Mouse (Mus musculus) testis, postnatal 10 days (tissue): ENCODE measurements around the gene Ankrd10.
"Not testable (repeated sequence)": the region's sequence is repeated elsewhere in the genome, so short reads cannot be mapped to it uniquely, and the experiment has no call there.

ENCODE experiments used
- DNase-seq: peaks from one replicate; pipeline ENCODE4 v3.0.0; 2021; ENCODE audit warnings: low spot score

The Ankrd10 gene

DNA sequence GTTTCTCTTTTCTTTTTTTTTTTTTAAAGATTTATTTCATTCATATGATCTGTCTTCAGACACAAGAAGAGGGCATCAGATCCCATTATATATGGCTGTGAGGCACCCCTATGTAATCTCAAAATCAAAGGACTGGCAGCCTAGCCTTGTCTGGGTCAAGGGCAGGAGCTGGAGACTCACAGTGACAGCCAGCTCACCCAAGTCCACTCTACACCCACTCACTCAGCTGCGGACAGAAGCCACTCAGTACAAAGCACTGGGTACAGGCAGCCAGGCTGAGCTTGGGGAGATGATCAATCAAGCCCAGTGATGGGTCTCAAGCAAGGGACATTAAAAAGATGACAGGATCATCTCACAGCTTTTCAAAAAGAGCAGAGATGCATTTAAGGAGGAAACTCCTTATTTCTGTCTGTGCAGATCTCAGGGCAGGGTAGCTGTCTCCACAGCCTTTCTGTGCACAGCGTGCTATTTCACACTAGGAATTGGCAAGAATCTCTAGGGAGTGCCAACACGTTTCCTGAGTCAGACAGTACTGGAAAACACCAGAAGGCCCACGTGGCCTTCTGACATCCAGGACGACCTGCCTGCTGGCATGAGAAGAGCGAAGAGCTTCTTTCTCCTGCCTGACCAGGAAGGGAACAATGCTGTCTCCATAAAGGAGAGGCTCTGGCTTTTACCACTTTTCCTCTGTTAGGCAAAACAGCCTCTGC is 21.3 kb downstream of the Ankrd10 start:
- DNase-seq = no peak

DNA sequence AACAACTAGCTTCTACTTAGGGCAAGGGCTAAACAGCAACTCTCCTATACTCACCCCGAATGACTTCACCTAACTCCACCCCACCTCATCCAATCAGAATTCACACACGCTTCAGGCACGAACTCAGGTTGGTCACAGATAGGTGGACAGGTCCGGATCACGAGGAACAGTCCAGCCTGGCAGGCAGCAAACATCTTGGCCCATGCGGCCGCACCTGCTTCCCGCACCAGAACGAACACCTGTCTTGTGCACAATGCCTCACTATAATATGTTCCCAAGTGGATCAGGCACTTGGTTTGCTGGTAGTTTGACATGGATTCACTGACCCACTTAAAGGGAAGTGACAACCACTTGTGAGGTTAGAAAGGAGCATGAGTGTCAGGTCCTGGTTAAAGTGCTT is 26.7 kb downstream of the Ankrd10 start:
- DNase-seq = no peak

DNA sequence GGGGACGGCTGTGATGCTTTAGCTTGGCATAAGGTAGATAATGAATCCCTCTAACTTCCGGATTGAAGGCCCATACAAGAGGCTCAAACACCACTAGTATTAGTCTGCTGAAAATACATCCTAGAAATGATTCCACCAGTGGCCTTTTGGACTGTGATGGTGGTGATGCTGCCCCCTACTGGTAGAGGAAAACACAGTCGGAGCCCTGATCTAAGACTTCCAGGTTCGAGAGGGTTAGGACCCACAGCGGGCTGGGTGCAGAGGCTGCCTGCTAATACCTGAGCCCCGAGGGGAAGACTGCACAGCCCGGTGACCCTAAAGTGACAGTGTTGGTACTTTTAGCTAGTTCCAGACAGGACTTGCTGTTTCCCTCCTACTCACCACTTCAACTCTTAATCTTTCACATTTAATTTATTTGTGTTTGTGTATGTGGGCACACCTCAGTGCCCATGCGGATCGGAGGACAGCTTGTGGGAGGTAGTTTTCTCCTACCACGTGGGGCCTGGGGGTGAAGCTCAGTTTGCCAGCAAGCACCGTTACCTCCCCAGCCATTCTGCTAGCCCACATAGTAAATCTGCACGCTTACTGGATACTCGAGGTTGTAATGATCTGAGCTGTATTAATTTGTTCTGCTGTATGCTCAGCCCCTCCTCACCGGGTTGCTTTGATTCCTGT is 33.4 kb downstream of the Ankrd10 start:
- peak; percentile 78 for DNase-seq

DNA sequence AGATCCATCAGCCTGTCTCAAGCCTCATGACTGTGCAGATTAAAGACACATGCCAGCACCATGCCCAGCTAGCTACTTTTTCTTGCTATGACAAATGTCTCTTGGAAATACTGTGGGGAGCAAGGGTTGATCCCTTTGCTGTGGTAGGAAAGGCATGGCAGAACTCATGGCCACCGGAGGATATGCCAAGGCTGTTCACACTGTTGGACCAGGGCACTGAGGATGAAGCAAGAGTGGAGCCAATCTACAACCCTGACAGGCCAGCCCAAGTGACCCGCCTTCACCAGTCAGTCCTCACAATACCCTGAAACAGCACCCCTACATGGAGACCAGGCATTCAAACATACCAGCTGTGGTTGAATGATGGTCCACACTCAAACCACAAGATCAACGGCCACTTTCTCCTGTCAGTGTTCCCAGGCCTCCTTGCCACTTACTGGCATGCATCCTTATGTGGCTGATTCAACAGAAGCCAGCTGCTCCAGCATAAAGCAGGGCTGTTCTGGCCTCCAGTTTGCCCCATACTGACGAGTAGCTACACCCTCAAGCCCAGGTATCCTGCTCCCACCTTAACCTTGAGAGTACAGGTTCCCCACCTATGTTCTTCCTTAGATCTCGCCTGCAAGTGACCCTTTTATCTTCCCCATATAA is 35.1 kb downstream of the Ankrd10 start:
- DNase-seq = no peak

DNA sequence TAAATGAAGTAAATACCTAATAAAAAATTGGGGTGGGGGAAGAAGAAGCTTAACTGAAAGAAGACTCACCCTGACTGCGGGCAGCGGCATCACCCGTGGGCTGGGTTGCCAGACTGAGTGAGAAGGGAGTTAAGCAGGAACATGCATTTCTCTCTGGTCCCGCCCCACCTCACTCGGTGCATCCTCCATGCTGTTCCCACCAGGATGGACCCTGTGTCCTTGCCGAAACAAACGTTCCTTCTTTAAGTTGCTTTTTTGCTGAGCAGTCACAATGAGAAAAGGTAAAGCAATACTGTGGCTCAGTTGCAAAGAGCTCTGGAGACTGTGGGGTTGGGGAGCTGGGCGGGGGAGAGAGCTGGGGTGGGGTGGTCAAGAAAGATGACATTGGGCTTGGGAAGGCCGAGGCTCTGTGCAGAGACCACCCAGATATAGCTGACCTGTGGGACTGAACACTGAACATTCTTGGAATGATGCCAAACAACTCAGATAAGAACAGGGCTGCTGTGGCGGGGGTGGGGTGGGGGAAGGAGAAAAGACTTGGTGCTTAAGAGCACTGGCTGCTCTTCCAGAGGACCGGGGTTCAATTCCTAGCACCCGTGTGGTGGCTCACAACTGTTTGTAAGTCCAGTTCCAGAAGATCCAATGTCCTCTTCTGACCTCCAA is 42.2 kb downstream of the Ankrd10 start:
- no peak for DNase-seq

DNA sequence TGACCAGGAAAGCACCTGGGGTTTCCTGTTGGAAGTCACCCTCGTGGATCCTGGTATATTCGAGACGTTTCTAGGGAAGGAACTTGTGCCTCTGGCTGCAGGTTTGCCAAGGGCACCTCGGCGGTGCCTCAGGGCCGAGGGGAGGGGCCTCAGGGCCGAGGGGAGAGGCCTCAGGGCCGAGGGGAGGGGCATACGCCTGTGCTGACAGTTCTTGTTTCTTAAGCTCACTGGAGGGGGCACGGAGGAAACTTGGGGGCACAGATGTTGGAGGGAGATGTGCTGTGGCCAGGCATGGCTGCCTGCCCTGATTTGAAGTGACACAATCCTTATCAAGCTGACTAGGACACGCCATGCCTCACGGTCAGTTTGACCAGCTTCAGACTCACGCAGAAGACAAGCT is 43.3 kb downstream of the Ankrd10 start:
- no peak for DNase-seq

DNA sequence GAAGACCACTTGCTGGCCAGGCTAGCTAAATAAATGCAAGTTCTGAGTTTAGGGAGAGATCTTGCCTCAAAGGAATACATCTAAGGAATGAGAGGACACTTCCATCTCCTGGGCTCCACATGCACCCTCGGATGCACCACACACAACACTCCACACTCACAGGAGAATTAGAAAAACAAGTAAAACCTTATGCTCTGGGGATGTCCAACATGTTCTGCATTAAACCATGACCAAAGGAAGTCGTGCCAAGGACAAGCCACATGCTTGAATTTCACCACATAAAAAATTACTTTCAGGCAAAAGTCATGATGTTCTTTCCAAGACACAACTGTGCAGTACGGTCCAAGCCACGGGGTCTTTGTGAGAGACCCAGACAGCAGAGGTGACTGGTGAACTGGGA is 43.7 kb downstream of the Ankrd10 start:
- no peak for DNase-seq

DNA sequence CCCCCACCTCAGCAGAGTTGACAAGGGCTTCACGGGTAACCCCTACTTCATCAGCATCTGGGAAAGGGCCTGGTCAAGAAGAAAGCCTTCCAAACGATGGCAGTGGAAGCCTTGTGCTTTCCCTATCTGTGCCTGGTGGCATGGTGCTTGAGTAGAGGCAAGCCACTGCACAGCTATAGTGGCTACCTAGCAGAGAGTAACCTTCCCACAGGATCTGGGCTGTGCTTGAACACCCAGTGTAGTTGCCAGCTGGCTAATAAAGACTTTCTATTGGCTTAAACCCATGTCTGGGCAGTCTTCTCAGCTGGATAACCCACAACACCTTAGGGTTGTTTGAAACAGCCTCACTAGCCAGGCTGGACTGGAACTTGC is 49.2 kb downstream of the Ankrd10 start:
- no peak for DNase-seq

DNA sequence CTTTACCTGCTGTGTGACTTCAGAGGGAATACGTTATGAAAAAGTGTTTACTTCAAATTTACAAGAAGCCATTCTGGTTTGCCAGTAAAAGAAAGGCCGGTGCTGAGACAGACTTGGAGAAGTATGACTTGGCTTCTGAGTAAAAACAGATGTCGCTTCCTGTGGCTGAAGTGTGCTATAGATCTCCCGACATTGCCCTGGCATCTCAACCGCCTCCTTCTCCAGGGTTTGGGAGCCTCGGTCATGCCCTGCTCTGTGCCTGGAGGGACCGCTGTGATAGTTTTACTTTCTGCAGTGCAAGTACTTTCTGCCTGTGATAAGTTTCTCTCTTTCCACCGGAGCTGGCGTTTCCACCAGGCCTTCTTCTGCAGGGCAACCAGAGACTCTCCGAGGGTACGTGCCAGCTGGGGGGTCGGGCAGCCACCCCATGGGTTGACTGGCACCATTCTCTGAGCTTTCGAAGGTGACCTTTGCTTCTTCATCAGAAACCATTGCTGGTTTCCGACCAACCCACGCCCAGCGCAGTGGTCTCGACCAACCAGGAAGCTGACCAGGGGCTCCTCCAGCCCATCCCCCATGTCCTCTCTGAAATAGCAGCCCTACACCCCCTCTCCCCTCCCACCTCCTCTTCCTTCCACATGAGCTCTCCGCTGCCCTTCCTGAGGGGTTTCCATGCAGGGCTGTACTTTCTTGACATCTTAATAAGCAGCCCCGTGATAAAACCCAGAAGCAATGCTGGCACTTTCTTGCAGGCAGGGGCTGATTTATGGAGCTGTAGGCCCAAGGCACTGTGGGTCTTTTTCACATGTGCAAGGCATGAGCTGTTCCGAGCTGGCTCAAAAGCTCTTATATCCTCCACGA is 49.8 kb downstream of the Ankrd10 start:
- no peak for DNase-seq

DNA sequence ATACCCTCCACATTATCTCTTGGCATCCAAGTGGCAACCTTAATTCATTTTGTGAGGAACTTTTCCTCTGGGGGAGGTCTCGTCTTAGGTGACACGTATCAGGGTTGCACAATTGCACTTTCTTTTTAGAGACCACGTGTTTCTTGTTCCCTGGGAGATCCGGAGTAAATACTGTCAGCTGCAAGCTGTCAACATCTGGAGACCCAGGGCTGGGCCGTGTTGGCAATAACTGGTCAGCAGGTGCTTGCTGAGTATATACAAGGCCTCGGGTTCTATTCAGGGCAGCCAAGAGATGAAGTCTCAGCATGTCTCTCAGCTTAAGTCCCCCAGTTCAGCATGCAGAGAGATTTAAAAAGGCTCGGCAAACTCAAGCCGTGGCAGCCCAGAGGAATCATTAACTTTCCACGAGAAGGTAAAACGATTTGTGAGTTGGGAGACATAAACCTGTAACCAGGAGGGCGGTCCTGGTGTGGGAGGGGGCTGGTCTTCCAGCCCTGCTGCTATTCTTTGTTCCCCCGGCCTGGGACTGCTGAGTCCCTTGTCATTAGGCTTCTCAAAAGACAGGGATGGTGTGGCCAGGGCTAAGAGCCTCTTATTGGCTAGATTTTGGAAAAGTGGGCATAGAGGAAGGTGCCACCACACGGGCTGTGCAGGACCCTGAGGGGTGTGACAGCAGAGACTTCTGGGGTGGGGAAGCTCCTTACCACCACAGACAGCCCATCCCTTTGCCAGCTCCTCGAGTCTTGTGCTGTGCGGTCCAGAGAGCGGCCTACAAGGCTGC is 59.8 kb downstream of the Ankrd10 start:
- no peak for DNase-seq

DNA sequence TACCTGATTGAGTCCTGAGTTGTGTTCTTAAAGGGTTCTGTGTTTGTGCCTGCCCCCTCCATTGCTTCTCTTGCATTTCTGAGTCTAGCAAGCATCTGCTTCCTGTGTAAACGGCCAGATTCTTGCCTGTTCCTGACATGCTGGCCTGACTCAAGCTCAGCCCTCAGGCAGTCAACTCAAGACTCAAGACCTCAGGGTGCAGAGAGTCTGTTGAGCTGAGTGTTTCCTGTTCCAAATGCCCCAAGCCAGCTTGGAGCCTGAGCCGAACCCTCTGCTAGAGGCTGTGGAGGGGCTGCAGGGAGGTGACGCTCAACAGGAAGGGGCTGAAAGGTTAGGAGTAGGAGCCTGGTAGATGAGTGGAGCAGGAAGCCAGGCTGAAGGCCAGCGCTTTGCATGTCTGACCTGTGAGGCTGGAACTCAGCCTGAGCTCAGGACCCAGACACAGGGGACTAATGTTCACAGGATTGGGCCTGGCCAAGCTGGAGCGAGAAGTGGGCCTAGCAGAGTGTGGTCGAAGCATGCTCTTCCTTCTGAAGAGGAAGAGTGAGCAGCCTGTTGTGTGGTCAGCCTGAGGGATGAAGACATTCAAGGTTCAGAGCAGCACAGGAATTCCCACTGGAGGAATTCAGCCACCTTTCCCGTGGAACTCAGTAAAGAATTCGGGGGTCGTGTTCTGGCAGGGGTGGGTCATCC is 60.5 kb downstream of the Ankrd10 start:
- no peak for DNase-seq

DNA sequence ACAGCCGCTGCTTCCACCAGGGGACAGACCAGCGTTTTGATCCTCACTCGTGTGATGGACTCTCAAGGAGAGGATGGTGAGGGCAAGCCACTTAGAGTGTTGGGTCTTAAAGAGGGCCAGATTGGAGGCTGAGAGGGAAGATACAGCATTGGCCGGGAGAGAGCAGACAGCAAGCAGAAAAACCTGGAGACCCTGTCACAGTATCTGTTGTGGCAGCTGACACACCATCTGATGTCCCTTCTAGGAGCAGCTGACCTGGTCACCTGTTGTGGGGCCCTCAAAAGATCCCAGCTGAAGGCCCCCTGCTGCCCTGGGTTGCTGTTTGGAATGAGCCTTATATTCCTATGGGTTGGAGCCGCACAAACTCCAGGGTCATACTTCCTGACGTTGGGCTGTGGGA is 63.1 kb downstream of the Ankrd10 start:
- DNase-seq = no peak

DNA sequence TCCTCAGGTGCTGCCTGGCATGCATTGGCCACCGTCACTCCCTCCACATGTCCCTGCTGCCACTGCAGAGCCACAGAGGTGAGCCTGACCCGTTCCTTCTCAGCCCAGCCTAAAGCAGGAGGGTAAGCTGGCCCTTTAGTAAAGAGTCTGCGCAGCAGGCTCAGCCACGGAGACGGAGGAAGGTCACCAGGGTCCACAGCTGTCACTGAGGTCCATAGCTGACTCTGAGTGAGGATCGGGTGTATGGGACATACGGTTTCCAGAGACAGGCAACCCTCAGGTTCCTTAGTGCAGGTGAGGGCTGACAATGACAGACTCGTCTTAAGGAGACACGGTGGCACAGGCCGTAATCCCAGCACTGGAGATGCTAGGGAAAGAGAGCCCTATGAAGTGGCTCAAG is 63.6 kb downstream of the Ankrd10 start:
- no peak for DNase-seq

DNA sequence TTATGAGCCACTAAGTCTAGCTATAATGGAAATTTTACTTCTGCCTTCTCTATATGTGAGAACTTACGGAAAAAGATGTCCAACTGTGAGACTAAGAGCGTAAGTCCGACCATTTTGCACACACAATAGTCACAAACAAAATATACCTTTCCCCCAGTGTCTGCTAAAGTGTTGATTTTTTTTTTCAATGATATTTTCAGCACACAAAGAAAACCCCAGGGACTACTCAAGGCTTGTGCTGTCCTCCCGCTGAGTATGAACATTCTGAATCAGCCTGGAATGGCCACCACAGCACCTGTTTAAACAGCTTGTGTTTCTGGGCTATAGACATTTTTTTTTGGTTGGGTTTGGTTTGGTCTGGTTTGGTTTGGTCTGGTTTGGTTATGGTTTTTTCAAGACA is 64.8 kb downstream of the Ankrd10 start:
- DNase-seq = no peak

DNA sequence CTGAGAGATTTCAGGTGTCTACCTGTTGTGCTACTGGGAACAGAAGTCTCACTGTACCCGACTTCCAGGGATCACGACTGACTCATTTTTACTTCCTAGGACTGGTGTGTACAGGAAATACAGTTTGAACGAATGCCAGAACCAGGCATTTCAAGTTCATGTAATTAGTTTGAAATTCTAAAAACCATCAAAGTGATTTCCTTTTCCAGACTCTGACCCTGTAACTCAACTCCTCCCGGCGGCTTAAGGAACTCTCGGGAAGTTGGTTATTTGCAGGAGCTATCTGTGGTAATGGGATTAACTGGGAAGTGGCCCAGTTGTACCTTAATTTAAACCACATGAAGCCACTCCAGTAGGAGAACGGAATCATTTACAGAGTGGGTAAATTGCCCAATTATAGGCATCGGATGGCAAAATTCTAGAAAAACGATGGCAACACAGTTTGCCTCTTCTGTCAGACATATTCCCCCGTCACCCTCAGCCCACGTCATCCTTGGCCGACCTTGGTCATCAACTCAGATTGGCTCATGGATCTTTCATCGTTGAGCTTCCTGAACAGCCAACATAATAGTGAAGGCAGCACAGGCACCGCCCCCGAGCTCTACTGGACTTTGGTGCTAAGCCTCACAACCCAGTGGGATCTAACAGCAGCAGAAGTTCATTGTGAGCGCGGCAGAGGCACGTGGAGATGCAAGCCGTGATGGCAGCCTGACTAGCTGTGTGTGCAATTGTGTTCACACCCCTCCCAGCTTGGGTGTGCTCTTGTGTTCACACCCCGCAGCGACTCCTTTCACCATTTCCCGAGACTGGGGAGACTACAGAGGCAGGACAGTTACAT is 66.1 kb downstream of the Ankrd10 start:
- DNase-seq = no peak

DNA sequence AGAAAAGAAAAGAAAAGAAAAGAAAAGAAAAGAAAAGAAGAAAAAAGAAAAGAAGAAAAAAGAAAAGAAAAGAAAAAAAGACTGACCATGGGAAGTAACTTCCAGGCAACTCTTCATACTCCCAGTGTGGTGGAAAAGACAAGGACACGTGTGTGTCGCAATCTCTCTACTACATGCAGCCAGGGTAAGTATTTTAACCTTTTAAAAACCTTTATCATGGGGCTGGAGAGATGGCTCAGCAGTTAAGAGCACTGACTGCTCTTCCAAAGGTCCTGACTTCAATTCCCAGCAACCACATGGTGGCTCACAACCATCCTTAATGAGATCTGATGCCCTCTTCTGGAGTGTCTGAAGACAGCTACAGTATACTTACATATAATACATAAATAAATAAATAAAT is 67.4 kb downstream of the Ankrd10 start:
- DNase-seq = not testable (repeated sequence)

DNA sequence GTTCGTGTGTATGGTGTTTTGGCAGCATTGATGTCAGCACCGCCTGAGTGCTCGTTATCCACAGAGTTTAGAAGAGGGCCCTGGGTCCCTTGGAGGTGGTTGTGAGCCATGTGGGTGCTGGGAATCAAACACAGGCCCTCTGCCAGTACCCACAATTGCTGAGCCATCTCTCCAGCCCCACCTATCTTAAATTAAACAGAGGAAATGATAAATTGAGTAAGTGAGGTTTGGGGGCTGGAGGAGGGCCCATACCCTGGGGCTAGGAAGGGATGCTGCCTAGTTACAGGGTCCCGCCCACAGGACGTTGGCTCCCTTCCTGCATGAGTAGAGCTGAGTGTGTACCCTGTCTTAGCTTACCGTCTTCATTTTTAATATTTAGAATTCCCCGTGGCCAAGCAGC is 70.8 kb downstream of the Ankrd10 start:
- no peak for DNase-seq

DNA sequence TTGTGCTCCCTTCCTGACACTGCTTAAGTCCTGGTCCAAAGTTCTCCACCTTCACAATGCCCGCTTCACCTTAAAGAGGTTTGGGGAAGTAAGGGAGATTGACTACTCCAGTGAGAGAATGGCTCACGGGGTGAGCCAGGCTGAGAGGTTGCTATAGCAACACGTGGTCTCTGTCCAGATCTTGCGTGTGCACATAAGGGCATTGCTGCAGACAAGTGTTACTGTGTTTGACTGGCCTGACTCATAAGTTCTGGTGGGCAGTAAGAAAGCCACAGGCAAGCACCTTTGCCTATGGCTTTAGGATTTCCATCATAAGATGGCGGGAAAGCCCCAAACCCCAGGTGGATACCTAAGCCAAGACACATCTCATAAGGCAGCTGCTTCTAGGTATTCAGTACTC is 71.3 kb downstream of the Ankrd10 start:
- DNase-seq = no peak
